Mouse (Mus musculus) intestine, postnatal 0 days (tissue): ENCODE measurements around the gene Pdcd4. TPM values are rescaled to one million over a fixed set of nuclear protein-coding genes. Genes with fewer than 3 reads are reported as not detected.
"Not testable (repeated sequence)": the region's sequence is repeated elsewhere in the genome, so short reads cannot be mapped to it uniquely, and the experiment has no call there.

Experiments used
- ATAC-seq: fragments of 200-750 bp; cut with Nextera tagmentation; 2 replicates; pipeline ENCODE4 v1.8.0; 2017; ENCODE audit warnings: mild to moderate bottlenecking, moderate TSS enrichment, moderate library complexity
- H3K27ac ChIP-seq: fragments of 300-500 bp; sonication (generic); 2 replicates; pipeline ENCODE4 v1.5.1; 2014; ENCODE audit warnings: mild to moderate bottlenecking, low read depth, low read length, moderate library complexity
- H3K27me3 ChIP-seq: fragments of 300-500 bp; sonication (generic); replicated peaks from 2 replicates; pipeline ENCODE4 v1.6.1; 2014; ENCODE audit warnings: low read length, mixed read lengths; ENCODE audit not compliant: control insufficient read depth, insufficient read depth
- H3K36me3 ChIP-seq: fragments of 300-500 bp; sonication (generic); 2 replicates; pipeline ENCODE4 v1.6.1; 2014; ENCODE audit warnings: mild to moderate bottlenecking, moderate library complexity; ENCODE audit not compliant: control insufficient read depth, insufficient read depth
- H3K4me1 ChIP-seq: fragments of 300-500 bp; sonication (generic); replicated peaks from 2 replicates; pipeline ENCODE4 v1.6.1; 2014; ENCODE audit warnings: antibody characterized with exemption, low read length, mixed read lengths; ENCODE audit not compliant: control insufficient read depth, insufficient read depth
- H3K4me2 ChIP-seq: fragments of 300-500 bp; sonication (generic); replicated peaks from 2 replicates; pipeline ENCODE4 v1.6.1; 2014; ENCODE audit warnings: low read depth, mild to moderate bottlenecking, moderate library complexity
- H3K4me3 ChIP-seq: fragments of 300-500 bp; sonication (generic); 2 replicates; pipeline ENCODE4 v1.5.1; 2014; ENCODE audit warnings: low read depth, low read length
- H3K9ac ChIP-seq: fragments of 300-500 bp; sonication (generic); 2 replicates; pipeline ENCODE4 v1.6.1; 2014; ENCODE audit warnings: mild to moderate bottlenecking, low read depth, low read length
- H3K9me3 ChIP-seq: fragments of 300-500 bp; sonication (generic); 2 replicates; pipeline ENCODE4 v1.6.1; 2016; ENCODE audit warnings: mixed run types; ENCODE audit not compliant: control insufficient read depth
- CTCF ChIP-seq: sonication (generic); IDR thresholded peaks from 2 replicates; pipeline ENCODE4 v1.5.1; 2016; ENCODE audit warnings: low read depth, mild to moderate bottlenecking, control low read depth, antibody characterized with exemption, moderate library complexity
- WGBS: fragments of 180-500 bp; shearing (Covaris S2); extraction: QIAGEN DNeasy Blood & Tissue Kit; methylation state at CpG from one replicate; pipeline ENCODE4 v1.1.7; 2014; 5-methylcytosine and 5-hydroxymethylcytosine counted together
- polyA plus RNA-seq: library from polyadenylated mRNA; unstranded; fragments of >200 nt; fragmentation: Nextera tagmentation; extraction: Ambion mirVana; gene quantifications from 2 replicates; pipeline ENCODE4 v1.2.1, GENCODE M21; 2015

Gene Pdcd4
- polyA plus RNA-seq, 1 experiment from 2014 or later: 65.5 TPM

DNA sequence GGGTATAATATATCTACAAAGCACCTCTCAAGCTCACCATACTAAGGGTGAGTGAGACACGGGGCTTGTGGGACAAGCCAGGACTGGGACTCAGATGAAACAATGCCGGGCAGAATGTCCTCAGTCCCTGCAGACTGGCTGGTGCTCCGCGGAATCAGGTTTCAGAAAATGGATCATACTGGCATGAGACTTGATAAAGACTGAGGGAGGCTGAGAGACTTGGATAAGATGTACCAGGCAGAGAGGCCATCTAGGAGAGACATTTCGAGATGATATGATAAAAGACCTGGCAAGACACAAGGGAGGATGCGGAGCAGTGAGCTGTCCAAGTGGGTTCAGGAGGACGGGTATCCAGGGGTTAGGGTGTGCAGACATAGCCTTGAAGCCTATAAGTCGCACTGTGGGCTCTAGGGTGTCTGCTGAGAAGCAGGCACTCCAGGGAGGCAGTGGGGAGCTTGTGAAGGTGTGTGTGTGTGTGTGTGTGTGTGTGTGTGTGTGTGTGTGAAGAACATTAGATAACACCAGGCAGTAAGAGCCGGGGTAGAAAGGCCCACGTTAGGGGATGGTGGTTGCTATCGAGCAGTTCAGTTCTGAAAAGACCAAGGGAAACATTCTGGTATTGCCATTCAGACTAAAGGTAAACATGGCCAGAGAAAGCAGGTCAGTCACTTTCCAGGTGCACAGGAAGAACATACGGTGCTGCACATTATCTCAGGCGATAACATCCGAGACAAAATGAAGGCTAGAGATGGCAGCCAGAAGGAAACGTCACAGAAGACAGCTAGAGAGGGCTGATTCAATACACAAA, 10.1 kb downstream of the Pdcd4 start:
- no peaks in the 10 kb centered on the region for H3K36me3 ChIP-seq
- H3K27ac ChIP-seq: peak overlapping the region; percentile 93
- H3K9me3 ChIP-seq: no peaks in the 10 kb centered on the region
- 39% methylated on average over 15 of the region's 15 CpGs for WGBS
- H3K4me2 ChIP-seq: peak overlapping the region; percentile 82
- H3K4me3 ChIP-seq: peak overlapping the region; percentile 82
- H3K4me1 ChIP-seq: 0 out of 2 replicates have a peak, but pooled peaks cover 7% of the 10 kb centered on the region
- TF ChIP-seq CTCF: no peak
- peak overlapping the region; percentile 95 for H3K9ac ChIP-seq
- H3K27me3 ChIP-seq: no peaks in the 10 kb centered on the region
- ATAC-seq: no peak

DNA sequence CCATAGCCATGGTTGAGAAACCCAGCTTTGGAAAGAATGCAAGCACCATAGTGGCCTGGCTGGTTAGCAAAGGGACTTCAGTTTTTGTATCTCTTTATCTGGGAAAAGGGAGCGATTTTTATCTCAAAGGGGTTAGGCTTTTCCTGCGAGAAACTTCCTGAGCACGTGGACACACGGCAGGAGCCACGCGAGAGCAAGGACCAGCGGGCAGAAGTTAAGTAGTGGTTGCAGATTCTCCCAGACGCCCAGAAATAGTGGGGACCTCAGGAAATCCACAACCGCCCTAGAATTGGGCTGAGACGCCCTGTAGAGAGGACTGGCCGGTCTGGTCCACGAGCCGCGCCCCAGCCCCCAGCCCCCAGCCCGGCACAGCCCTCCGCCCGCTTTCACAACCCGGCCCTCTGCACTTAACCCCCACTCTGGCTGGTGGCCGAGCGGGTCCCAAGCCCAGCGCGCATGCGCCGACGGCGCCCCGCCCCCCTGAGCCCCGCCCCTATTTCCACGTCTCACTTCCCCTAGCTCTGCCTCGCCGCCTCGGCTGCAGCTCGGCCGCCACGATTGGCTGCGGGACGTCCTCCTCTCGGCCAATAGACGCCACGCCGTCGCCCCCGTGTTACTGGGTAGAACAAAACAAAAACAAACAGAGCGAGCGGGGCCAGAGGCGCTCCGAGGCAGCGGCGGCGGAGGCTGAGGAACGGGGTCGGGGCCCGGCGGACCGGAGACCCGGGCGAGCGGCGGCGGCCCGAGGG, 10.9 kb downstream of the Pdcd4 start:
- Histone ChIP-seq H3K27me3 (no peaks in the 10 kb centered on the region), H3K36me3 (no peaks in the 10 kb centered on the region), H3K9ac (peak overlapping the region; percentile 95), H3K4me1 (0 out of 2 replicates have a peak, but pooled peaks cover 7% of the 10 kb centered on the region), H3K4me3 (peak overlapping the region; percentile 82), H3K4me2 (peak overlapping the region; percentile 82), H3K9me3 (no peaks in the 10 kb centered on the region), H3K27ac (peak overlapping the region; percentile 93)
- WGBS: under 1% methylated on average over 51 of the region's 61 CpGs
- TF ChIP-seq CTCF: no peak
- peak; percentile 98 for ATAC-seq

DNA sequence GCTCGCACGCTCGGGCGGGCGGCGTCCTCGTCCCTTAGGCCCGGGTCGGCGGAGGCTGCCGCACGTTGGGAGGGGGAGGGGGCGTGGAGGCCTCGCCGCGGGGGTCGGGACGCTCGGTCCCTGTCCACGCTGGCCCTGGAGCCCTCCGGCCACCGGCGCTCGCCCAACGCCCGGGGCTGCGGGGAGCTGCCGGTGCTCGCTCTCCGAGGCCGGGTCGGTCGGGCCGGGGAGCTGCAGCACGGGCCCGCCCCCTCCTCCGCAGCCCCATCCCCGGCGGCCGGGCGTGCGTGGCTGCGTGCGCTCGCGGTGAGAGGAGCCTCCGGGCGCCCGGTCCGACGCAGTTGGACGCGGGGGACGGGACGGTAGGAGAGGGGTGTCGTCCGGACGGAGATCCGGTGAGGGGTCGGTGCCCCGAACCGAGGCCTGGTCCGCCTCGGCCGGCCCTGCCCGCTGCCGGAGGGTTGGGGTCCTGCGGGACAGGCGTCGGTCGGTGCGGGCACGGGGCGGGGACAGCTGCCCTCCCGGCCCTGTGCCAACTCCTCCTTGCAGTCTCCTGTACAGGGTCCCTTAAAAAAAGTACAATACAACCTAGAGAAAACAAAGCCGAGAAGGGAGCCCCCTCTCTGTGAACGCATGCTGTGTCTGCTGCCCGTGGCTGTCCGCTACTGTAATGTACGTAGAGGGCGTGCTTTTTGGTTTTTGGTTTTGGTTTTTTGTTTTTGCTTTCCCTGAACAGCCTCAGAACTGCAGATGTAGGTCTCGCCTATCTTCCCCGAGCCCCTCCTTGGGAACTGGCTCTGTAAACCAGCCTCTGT, 11.7 kb downstream of the Pdcd4 start:
- H3K9me3 ChIP-seq: no peaks in the 10 kb centered on the region
- peak overlapping the region; percentile 82 for H3K4me2 ChIP-seq
- peak; percentile 65 for TF ChIP-seq CTCF
- H3K9ac ChIP-seq: peak overlapping the region; percentile 95
- no peaks in the 10 kb centered on the region for H3K36me3 ChIP-seq
- under 1% methylated on average over 83 of the region's 83 CpGs for WGBS
- H3K4me3 ChIP-seq: peak overlapping the region; percentile 82
- no peaks in the 10 kb centered on the region for H3K27me3 ChIP-seq
- H3K27ac ChIP-seq: peak overlapping the region; percentile 93
- 0 out of 2 replicates have a peak, but pooled peaks cover 7% of the 10 kb centered on the region for H3K4me1 ChIP-seq
- peak; percentile 62 for ATAC-seq

DNA sequence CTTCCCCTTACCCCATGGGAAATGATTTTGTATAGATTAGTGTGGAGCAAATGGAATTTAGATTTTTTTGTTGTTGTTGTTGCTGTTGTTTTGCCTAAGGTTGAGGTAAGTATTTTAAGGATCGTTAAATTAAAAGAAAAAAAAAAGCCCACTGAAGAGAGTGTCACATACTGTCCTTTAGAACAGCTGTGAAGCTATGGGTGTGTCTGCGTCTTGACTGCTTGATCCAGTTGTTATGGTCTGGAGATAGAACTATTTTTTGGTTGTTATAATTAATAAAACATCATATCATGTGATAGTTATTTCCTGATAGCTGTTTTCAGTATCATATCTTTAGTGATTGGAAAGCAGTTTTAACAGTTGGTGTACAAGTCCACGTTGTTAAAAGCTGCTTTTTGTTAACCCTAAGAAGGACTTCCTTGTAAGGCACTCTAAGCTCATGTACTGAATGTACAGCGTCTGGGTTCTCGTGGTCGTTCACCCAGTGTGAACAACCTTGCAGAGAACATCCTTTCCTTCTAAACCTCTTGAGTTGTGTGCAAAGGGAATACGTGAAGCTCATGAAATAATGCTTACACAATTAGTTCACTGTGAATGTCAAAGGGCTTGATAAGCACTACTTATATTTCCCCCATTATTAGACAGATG, 12.9 kb downstream of the Pdcd4 start:
- H3K4me1 ChIP-seq: 0 out of 2 replicates have a peak, but pooled peaks cover 7% of the 10 kb centered on the region
- no peak for ATAC-seq
- H3K27ac ChIP-seq: no peak overlapping the region
- H3K4me3 ChIP-seq: peak overlapping the region; percentile 82
- H3K4me2 ChIP-seq: peak overlapping the region; percentile 82
- TF ChIP-seq CTCF: no peak
- H3K9ac ChIP-seq: peak overlapping the region; percentile 95
- 22% methylated on average over 7 of the region's 7 CpGs for WGBS
- H3K9me3 ChIP-seq: no peaks in the 10 kb centered on the region
- H3K27me3 ChIP-seq: no peaks in the 10 kb centered on the region
- peaks cover 7% of the 10 kb centered on the region; the same call in 1 of the 2 replicates for H3K36me3 ChIP-seq

DNA sequence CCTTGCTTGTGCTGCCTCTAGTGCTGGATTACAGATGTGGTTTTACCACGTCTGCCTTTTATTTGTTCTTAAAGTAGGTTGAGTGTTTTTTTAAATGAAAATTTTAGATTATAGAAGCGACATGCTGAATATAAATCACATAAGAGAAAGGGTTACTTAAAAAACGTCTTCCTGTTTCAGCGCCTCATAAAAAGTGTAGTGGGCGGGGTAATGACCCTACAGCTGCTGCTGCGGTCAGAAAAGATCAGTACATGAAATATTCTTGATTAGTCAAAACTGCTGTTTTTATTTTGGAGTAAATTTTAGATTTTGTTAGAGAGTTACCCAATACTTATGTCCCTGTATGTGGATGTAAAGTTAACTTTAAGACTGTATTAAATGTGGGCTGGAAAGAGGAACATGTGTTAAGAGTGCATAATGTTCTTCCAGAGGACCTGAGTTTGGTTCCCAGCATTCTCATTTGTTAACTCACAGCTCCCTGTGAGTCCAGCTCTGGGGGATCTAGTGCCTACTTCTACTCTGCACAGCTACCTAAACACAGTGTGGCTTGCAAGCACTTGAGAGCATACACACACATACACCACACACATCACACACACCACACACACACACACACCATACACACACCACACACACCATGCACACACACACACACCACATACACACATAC, 14.1 kb downstream of the Pdcd4 start:
- no peak overlapping the region for H3K27ac ChIP-seq
- peaks cover 9% of the 10 kb centered on the region; the same call in 1 of the 2 replicates for H3K36me3 ChIP-seq
- TF ChIP-seq CTCF: peak; percentile 33
- H3K27me3 ChIP-seq: no peaks in the 10 kb centered on the region
- H3K9ac ChIP-seq: no peak overlapping the region
- peak overlapping the region; percentile 82 for H3K4me2 ChIP-seq
- peak overlapping the region; percentile 82 for H3K4me3 ChIP-seq
- H3K9me3 ChIP-seq: no peaks in the 10 kb centered on the region
- ATAC-seq: no peak
- whole genome bisulfite sequencing: 17% methylated on average over 6 of the region's 6 CpGs
- 0 out of 2 replicates have a peak, but pooled peaks cover 7% of the 10 kb centered on the region for H3K4me1 ChIP-seq

DNA sequence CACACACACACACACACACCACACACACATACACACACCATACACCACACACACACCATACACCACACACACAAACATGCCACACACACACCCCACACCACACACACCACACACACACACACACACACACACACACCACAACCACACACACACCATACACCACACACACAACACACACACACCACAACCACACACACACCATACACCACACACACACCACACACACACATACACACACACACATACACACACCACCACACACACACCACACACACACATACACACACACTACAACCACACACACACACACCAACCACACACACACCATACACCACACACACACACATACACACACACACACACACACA, 14.7 kb downstream of the Pdcd4 start:
- H3K27ac ChIP-seq, ATAC-seq, H3K4me3 ChIP-seq, H3K4me1 ChIP-seq, H3K27me3 ChIP-seq, H3K4me2 ChIP-seq, H3K9ac ChIP-seq, H3K9me3 ChIP-seq: not testable (repeated sequence)
- peaks cover 13% of the 10 kb centered on the region; the same call in 1 of the 2 replicates for H3K36me3 ChIP-seq
